Mouse (Mus musculus): ENCODE results near the gene 6330409D20Rik.

DNA sequence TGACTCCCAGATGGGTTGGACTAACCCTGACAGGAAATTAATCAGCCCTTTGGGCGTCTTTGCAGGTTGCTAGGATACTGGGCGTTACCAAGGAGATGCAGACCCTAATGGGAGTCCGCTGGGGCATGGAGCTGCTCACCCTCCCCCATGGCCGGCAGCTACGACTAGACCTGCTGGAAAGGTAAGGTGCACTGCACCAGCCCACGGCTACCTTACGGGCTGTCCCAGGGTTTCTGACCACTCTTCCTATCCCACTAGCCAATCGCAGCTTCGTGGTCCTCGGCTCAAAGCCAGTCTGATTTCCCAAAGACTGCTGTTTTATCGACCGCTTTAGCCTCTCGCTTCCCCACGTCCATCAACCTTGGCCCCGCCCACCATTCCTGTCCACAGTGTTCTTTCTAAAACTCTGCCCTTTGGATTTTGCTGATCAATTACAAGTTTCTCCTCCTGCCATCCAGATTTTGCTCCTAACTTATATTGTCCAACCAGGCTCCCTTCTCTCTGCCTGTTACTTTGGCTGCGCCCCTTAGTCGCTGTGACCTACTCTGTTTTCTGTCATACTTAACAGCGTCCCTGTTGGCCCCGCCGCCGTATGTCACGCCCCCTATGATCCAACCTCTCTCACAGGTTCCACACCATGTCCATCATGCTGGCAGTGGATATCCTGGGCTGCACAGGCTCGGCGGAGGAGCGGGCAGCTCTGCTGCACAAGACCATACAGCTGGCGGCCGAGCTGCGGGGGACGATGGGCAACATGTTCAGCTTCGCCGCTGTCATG, 10.3 kb upstream of the 6330409D20Rik start:
- TF ChIP-seq CTCF (IDR thresholded peaks at IDR 0.05) (no peak), EP300 (IDR thresholded peaks at IDR 0.05) (no peak)
